Mouse (Mus musculus) heart, embryonic 10.5 days (tissue): Measurements from ENCODE around the gene Ntrk3. TPM values are rescaled to one million over a fixed set of nuclear protein-coding genes. Genes with fewer than 3 reads are reported as not detected.

ENCODE experiments used
- DNase-seq: peaks from one replicate; pipeline ENCODE4 v3.0.0-alpha.2; 2017; ENCODE audit warnings: low spot score
- H3K27ac ChIP-seq: fragments of 300-500 bp; sonication (generic); 2 replicates; pipeline ENCODE4 v1.5.1; 2016; ENCODE audit warnings: mild to moderate bottlenecking
- H3K27me3 ChIP-seq: fragments of 300-500 bp; sonication (generic); 2 replicates; pipeline ENCODE4 v1.6.1; 2016; ENCODE audit warnings: mild to moderate bottlenecking; ENCODE audit not compliant: poor library complexity, insufficient read depth, severe bottlenecking
- H3K36me3 ChIP-seq: fragments of 300-500 bp; sonication (generic); 2 replicates; pipeline ENCODE4 v1.6.1; 2016; ENCODE audit warnings: mild to moderate bottlenecking, moderate library complexity
- H3K4me1 ChIP-seq: fragments of 300-500 bp; sonication (generic); 2 replicates; pipeline ENCODE4 v1.6.1; 2016; ENCODE audit warnings: mild to moderate bottlenecking
- H3K4me3 ChIP-seq: fragments of 300-500 bp; sonication (generic); 2 replicates; pipeline ENCODE4 v1.5.1; 2016; ENCODE audit warnings: mild to moderate bottlenecking, moderate library complexity
- H3K9me3 ChIP-seq: fragments of 300-500 bp; sonication (generic); 2 replicates; pipeline ENCODE4 v1.6.1; 2016; ENCODE audit warnings: mild to moderate bottlenecking, moderate library complexity
- WGBS: fragments of 180-500 bp; shearing (Covaris S2); methylation state at CpG from one replicate; pipeline ENCODE4 v1.1.7; 2016; 5-methylcytosine and 5-hydroxymethylcytosine counted together
- polyA plus RNA-seq: library from polyadenylated mRNA; unstranded; fragments of >200 nt; fragmentation: Nextera tagmentation; extraction: Ambion mirVana; gene quantifications from 2 replicates; pipeline ENCODE4 v1.2.1, GENCODE M21; 2016

Ntrk3 gene
- polyA plus RNA-seq, 1 experiment from 2014 or later = 1.4 TPM

DNA sequence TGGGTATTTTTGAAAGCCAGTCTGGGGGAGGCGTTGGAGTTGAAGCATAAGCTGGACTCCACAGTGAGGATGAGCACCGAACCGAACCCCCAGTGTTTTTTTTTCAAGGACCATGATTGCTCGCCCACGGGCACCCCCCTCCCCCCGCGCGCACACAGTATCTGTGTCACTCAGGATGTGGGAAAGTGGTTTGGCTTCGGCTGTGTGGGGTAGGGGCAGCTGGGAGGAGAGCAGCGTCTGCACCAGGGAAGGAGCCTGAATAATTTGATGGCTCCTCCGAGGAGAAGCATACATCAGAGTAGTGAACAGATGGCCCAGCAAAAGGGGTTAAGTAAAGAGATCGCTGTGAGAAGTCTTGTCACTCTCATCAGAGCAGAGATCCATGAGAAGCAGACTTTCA is 139.7 kb downstream of the Ntrk3 start:
- 32% methylated on average over 12 of the region's 12 CpGs for WGBS
- H3K4me1 ChIP-seq = no peaks in the 10 kb centered on the region
- peaks cover 41% of the 10 kb centered on the region for H3K27me3 ChIP-seq
- H3K4me3 ChIP-seq = no peak overlapping the region
- no peaks in the 10 kb centered on the region for H3K9me3 ChIP-seq
- H3K27ac ChIP-seq = no peak overlapping the region
- no peak for DNase-seq
- no peaks in the 10 kb centered on the region for H3K36me3 ChIP-seq

DNA sequence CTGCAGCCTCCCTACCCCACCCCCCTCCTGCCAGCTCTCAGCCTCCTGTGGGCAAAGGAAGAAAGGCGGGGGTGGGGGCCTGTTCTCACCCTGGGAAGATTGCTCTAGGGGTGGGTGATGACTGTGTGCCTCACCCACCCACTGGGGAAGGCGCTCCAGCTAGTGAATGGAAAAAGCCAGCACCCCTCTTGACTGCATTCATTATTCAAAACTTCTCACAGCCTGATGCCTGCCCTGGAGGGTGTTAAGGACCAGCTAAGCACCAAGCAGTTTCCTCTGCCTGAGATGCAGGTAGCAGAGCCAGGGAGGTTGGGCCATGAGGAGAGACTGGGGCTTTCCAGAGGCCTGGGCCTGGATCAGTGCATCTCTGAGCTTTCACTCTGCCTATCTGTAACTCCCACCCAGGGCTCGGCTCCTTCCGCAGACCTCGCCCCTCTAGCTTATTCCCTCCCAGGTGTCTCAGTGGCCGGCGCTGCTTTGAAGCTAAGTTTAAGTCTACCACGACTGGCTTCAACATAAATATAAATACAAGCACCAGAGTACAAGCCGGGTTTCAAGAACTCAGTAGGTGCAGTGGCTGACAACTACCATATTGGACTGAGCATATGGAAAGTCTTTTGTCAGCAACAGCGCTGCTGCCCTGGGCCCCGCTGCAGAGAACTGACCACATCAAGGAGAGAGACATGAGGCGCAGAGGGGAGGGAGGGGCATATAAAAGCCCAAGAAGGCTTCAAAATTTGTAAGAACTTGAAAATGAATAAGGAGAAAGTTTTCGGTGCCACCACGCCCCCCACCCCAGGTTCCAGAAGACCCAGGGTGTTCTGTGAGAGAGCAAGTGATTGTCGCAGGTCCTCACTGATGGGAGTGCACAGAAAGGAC is 140.3 kb downstream of the Ntrk3 start:
- no peak overlapping the region for H3K4me3 ChIP-seq
- H3K4me1 ChIP-seq = no peaks in the 10 kb centered on the region
- WGBS = 14% methylated on average over 15 of the region's 15 CpGs
- no peak overlapping the region for H3K27ac ChIP-seq
- H3K36me3 ChIP-seq = no peaks in the 10 kb centered on the region
- H3K9me3 ChIP-seq = no peaks in the 10 kb centered on the region
- H3K27me3 ChIP-seq = peaks cover 46% of the 10 kb centered on the region
- no peak for DNase-seq

DNA sequence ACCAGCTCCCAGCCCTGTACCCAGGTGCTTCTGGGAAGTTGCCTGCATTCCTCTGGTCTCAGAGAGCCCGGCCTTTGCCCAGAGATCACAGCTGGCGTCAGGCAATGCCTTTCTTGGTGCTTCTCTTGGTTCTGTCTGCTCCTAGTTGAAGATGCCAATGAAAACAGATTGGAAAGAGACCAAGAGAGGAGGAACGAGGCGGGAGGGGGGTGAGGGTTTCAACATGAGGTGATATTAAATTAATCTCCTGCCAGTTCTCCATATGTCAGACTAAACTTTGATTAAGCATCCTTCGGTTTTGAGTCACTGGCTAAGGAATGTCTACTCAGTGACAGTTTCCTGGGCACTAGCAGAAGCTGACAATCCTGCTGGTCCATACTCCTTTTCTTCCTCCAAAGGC is 141.3 kb downstream of the Ntrk3 start:
- no peaks in the 10 kb centered on the region for H3K36me3 ChIP-seq
- DNase-seq = no peak
- peaks cover 52% of the 10 kb centered on the region for H3K27me3 ChIP-seq
- no peaks in the 10 kb centered on the region for H3K9me3 ChIP-seq
- no peak overlapping the region for H3K4me3 ChIP-seq
- H3K27ac ChIP-seq = no peak overlapping the region
- WGBS = 41% methylated on average over 5 of the region's 5 CpGs
- no peaks in the 10 kb centered on the region for H3K4me1 ChIP-seq

DNA sequence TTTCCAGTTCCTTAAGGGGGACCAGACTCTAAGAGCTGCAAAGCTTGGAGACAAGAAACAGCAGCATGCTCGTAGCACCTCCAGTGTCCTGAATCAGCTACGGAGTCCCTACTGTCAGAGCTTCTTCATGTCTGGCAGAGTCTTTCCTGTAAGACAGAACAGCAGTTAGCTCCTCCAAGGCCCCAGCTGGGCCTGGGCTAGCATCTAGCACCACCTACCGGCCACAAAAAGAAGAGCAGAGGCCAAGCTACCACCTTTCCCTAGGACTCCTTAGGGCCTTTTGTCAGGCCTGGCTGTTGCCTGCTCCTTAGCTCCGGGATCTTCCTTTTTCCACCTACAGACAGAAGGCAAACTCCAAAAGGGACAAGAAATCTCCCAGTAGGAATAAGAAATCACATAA is 141.9 kb downstream of the Ntrk3 start:
- peaks cover 59% of the 10 kb centered on the region for H3K27me3 ChIP-seq
- 5% methylated on average over 4 of the region's 4 CpGs for WGBS

DNA sequence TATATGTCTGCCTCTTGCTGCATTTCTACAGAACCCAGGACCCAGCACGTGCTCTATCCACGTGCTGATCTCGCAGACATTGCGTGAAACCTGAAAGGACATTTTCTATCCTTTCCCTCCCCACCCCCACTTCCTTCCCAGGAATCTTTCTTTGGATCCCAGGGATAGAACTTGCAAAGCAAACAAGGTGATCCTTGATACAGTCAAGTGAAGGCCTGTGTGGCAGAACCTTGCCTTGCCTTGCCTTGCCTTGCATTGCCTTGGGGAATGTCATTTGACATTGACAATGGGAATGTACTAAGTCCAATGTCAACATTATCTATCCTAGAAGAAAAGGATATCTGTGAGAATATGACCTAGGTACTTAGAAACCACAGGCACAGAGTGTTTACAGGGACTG is 144.9 kb downstream of the Ntrk3 start:
- no peaks in the 10 kb centered on the region for H3K36me3 ChIP-seq
- no peak overlapping the region for H3K27ac ChIP-seq
- WGBS = 78% methylated on average over 4 of the region's 4 CpGs
- H3K9me3 ChIP-seq = no peaks in the 10 kb centered on the region
- H3K4me3 ChIP-seq = no peak overlapping the region
- DNase-seq = no peak
- peaks cover 43% of the 10 kb centered on the region for H3K27me3 ChIP-seq
- 0 out of 2 replicates have a peak, but pooled peaks cover 2% of the 10 kb centered on the region for H3K4me1 ChIP-seq

More for the DNA sequence above, 141.9 kb downstream of the Ntrk3 start:
- Histone ChIP-seq H3K4me1 (no peaks in the 10 kb centered on the region), H3K27ac (no peak overlapping the region), H3K36me3 (no peaks in the 10 kb centered on the region), H3K4me3 (no peak overlapping the region), H3K9me3 (no peaks in the 10 kb centered on the region)
- DNase-seq = peak; percentile 80

DNA sequence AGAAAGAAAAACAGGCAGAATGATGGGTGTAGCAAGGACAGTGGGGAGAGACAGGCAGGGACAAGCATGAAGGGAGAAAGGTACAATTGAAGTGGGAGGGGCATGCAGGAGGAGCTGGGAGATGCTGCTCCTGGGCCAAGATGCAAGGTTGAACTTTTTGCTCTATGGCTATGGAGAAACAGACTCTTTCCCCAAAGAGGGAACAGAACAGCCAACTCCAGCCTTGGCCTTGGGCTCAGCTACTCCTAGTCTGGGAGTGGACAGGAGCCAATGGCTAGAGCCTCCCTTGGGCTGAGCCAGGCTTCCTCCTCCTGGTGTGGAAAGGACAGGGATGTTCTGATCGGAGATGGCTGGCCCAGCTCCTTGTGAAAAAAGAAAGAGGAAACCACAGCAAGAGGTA is 145.6 kb downstream of the Ntrk3 start:
- Histone ChIP-seq H3K4me1 (0 out of 2 replicates have a peak, but pooled peaks cover 2% of the 10 kb centered on the region), H3K4me3 (no peak overlapping the region), H3K27me3 (peaks cover 40% of the 10 kb centered on the region), H3K36me3 (no peaks in the 10 kb centered on the region), H3K27ac (no peak overlapping the region), H3K9me3 (no peaks in the 10 kb centered on the region)
- no peak for DNase-seq
- whole genome bisulfite sequencing = 90% methylated on average over 1 of the region's 1 CpGs

DNA sequence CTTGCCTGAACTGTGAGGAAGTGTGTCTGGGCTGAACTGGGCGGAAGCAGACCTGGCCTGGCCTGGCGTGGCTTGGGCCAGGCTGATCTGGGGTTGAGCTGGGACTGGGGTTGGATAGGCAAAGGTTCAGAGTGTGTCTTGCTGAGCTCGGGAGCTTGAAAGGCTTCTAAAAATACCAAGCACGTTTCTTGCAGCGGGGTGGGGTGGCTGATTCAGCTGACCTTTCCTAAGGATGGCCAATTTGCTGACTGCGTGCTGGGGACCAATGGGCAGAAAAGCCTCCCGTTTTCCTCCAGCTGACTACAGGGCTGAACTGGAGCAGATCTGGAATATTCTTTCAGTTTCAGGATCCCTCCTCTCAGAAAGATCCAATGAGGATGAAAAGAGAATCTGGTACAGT is 148.0 kb downstream of the Ntrk3 start:
- no peaks in the 10 kb centered on the region for H3K9me3 ChIP-seq
- H3K27ac ChIP-seq = no peak overlapping the region
- 0 out of 2 replicates have a peak, but pooled peaks cover 2% of the 10 kb centered on the region for H3K4me1 ChIP-seq
- peaks cover 51% of the 10 kb centered on the region for H3K27me3 ChIP-seq
- 50% methylated on average over 7 of the region's 7 CpGs for WGBS
- no peak overlapping the region for H3K4me3 ChIP-seq
- no peak for DNase-seq
- H3K36me3 ChIP-seq = no peaks in the 10 kb centered on the region

DNA sequence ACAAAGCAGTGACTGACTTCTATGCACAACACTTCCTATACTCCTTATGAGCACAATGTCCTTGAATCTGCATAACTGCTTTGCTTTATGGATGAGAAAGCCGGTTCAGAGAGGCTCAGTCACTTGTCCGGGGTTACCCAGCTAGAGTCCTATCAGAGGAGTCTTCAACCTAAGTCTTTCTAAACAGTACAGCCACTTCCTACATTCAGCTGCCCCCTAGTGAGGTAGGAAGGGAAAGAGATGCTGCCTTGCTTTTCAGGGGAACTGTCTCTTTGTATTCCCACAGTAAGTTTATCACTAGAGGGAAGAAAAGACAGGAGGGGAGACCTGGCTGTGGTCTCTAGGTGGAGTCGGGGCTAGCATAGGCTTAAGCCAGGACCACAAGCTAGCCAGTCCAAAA is 151.0 kb downstream of the Ntrk3 start:
- 0 out of 2 replicates have a peak, but pooled peaks cover 2% of the 10 kb centered on the region for H3K4me1 ChIP-seq
- WGBS = 16% methylated on average over 3 of the region's 3 CpGs
- no peak overlapping the region for H3K4me3 ChIP-seq
- no peak for DNase-seq
- H3K9me3 ChIP-seq = no peaks in the 10 kb centered on the region
- peaks cover 66% of the 10 kb centered on the region for H3K27me3 ChIP-seq
- no peak overlapping the region for H3K27ac ChIP-seq
- no peaks in the 10 kb centered on the region for H3K36me3 ChIP-seq

DNA sequence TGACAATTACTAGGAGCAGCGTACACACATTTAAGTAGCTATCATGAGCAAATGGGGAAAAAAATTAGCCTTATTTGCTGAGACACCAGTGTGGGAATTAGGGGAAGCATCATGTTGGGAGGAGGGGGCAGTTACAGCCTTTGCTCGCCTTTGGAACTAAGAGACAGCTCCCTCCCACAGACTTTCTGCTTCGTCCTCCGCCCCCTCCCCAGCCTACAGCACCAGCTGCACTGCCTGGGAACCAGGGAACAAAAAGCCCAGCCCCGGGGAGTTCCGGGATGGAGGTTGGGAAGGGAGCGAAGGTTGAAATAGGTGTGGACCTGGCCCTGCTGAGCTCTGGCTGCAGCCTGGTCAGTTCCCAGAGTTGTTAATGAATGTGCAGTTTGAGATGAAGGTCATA is 151.9 kb downstream of the Ntrk3 start:
- Histone ChIP-seq H3K4me3 (no peak overlapping the region), H3K27me3 (peaks cover 67% of the 10 kb centered on the region), H3K27ac (no peak overlapping the region), H3K4me1 (0 out of 2 replicates have a peak, but pooled peaks cover 2% of the 10 kb centered on the region), H3K9me3 (no peaks in the 10 kb centered on the region), H3K36me3 (no peaks in the 10 kb centered on the region)
- 43% methylated on average over 7 of the region's 7 CpGs for WGBS
- no peak for DNase-seq

DNA sequence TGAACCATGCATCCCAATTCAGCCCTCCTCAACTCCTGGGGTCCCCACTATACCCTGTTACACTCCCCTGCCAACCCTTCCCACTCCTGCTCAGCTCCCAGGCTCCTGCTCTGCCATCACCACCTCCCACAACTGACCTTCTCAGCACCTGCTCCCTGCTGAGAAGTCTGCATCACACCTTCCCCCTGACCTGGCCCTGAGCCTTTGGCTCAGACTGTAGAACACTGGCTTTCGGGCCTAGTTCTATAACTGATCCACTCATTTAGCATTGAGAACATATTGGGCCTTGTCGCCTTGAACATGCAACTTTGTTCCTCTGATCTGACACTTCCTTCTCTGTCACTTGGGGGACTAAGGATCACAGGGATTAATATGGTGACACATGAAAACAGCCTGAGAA is 152.9 kb downstream of the Ntrk3 start:
- no peak overlapping the region for H3K4me3 ChIP-seq
- no peaks in the 10 kb centered on the region for H3K36me3 ChIP-seq
- H3K27me3 ChIP-seq = peaks cover 76% of the 10 kb centered on the region
- H3K27ac ChIP-seq = no peak overlapping the region
- no peaks in the 10 kb centered on the region for H3K9me3 ChIP-seq
- DNase-seq = no peak
- 63% methylated on average over 2 of the region's 2 CpGs for WGBS
- 0 out of 2 replicates have a peak, but pooled peaks cover 2% of the 10 kb centered on the region for H3K4me1 ChIP-seq

DNA sequence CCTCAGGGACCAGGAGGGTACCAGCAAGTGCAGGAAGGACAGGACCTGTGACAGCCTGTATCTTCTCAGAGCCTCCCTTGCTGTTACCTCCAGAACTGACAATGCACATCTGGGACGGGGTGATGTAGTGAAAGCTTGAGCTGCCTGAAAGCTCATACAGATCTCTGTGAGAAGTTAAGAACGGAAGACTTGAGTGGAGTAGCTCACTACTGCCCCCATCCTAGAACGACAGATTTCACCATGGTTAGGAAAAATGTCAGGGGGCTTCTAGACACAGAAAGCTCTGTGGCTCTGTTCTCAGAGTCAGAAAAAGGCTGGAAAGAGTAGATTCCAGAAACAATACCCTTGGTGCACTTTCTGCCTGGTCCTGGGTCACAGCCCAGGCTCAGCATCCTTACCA is 153.3 kb downstream of the Ntrk3 start:
- H3K4me1 ChIP-seq = no peaks in the 10 kb centered on the region
- H3K9me3 ChIP-seq = no peaks in the 10 kb centered on the region
- no peak overlapping the region for H3K27ac ChIP-seq
- 7% methylated on average over 3 of the region's 3 CpGs for WGBS
- DNase-seq = no peak
- peaks cover 80% of the 10 kb centered on the region for H3K27me3 ChIP-seq
- no peaks in the 10 kb centered on the region for H3K36me3 ChIP-seq
- no peak overlapping the region for H3K4me3 ChIP-seq

DNA sequence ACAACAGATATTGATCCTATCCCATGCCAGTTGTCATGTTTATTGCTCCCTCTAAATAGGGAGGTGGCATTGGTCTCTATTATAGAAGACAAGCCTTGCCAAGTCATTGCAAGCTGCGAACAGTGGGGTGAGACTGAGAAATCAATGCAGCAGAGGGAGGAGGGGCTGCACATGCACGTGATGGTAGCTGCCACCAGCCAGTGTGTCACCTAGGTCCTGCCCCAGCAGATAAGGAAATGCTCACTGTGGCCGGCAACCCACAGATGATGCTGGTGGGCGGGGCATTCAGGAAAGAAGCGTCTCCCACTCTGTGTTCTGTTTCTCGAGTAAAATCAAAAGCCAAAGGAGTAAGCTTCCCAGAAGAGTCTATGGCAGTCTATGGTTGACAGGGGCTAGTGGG is 154.1 kb downstream of the Ntrk3 start:
- peaks cover 89% of the 10 kb centered on the region for H3K27me3 ChIP-seq
- no peaks in the 10 kb centered on the region for H3K9me3 ChIP-seq
- no peak for DNase-seq
- WGBS = 46% methylated on average over 6 of the region's 6 CpGs
- no peaks in the 10 kb centered on the region for H3K36me3 ChIP-seq
- no peak overlapping the region for H3K4me3 ChIP-seq
- no peak overlapping the region for H3K27ac ChIP-seq
- peaks cover 6% of the 10 kb centered on the region for H3K4me1 ChIP-seq

DNA sequence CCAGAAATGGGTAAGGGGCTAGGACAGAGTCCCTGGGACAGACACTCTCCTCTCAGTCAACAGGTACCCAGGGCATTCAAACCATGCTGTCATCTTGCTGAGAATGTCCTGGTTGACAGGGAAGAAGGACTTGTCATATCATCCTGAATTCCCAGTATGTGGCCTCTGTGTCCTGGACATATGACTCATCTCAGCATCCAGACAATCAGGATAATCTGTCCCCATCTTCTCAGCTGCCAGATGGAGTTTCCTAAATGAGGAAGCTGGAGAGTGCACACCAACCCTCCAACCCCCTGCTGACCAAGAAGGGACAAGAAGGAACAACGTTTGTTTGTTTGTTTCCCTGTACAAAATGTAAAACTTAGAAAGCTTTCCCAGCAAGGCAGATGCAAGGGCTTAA is 156.5 kb downstream of the Ntrk3 start:
- Histone ChIP-seq H3K27me3 (peaks cover 97% of the 10 kb centered on the region), H3K4me1 (peaks cover 16% of the 10 kb centered on the region), H3K4me3 (no peak overlapping the region), H3K9me3 (no peaks in the 10 kb centered on the region), H3K36me3 (no peaks in the 10 kb centered on the region), H3K27ac (no peak overlapping the region)
- no peak for DNase-seq
- WGBS = 33% methylated on average over 1 of the region's 1 CpGs
